Mouse (Mus musculus): ENCODE data around the gene Gimap4. TPM values are rescaled to one million over a fixed set of nuclear protein-coding genes. Genes with fewer than 3 reads are reported as not detected.

Gene Gimap4
- polyA plus RNA-seq, 1 experiment from 2014 or later, result 53.8 TPM

GRCm38 (mm10) chr6:48692962-48693361 is 8.6 kb downstream of the Gimap4 start:
- H3K27me3 ChIP-seq (ENCODE audit: control insufficient read depth, insufficient read depth, low read depth, low read length), result no peaks in the 10 kb centered on the region
- no peak overlapping the region for H3K4me2 ChIP-seq (ENCODE audit: low read depth, low read length)
- 83% methylated on average over 6 of the region's 6 CpGs for WGBS
- H3K4me3 ChIP-seq (ENCODE audit: low read length), result no peak overlapping the region
- ATAC-seq (ENCODE audit: low read depth), result no peak
- no peaks in the 10 kb centered on the region; the same call in 1 of the 2 replicates for H3K9me3 ChIP-seq (ENCODE audit: control insufficient read depth, low read length)
- no peak overlapping the region for H3K9ac ChIP-seq (ENCODE audit: low read length)
- H3K27ac ChIP-seq (ENCODE audit: low read length), result no peak overlapping the region
- no peaks in the 10 kb centered on the region for H3K36me3 ChIP-seq (ENCODE audit: control insufficient read depth, insufficient read depth, low read length)
- no peaks in the 10 kb centered on the region for H3K4me1 ChIP-seq (replicated peaks; ENCODE audit: control insufficient read depth, insufficient read depth, low read length)

DNA sequence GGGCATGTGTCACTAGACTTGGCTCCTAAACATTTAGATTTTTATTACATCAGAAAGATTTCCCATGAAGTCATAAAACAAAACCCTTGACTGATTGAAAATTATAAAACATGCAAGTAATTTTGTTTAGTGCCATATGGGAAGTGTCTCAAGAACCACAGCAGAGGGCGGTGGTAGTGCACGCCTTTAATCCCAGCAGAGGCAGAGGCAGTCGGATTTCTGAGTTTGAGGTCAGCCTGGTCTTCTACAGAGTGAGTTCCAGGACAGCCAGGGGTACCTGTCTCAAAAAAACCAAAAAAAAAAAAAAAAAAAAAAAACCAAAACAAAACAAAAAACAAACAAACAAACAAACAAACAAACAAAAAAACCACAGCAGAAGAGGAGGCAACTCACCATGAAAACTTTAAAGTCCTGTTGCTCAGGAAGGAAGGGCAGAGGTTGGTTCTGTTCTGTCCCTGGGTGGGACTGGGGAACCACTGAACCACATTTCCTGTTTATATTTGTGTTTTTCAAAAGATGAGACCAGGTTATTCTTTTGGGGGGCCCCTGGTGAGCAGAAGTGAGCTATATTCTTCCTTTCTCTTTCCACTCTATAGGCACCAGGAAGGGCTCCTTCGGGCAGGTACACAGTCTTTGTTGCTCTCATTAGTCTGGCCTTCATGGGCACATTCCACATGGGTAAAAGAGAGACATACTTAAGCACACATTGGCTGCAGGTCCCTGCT is 12.6 kb downstream of the Gimap4 start:
- Histone ChIP-seq H3K4me3 (ENCODE audit: low read length) (no peak overlapping the region), H3K9me3 (ENCODE audit: control insufficient read depth, low read length) (no peaks in the 10 kb centered on the region; the same call in 1 of the 2 replicates), H3K36me3 (ENCODE audit: control insufficient read depth, insufficient read depth, low read length) (no peaks in the 10 kb centered on the region), H3K9ac (ENCODE audit: low read length) (no peak overlapping the region), H3K4me2 (ENCODE audit: low read depth, low read length) (no peak overlapping the region), H3K4me1 (replicated peaks; ENCODE audit: control insufficient read depth, insufficient read depth, low read length) (no peaks in the 10 kb centered on the region), H3K27ac (ENCODE audit: low read length) (peak overlapping the region; percentile 80), H3K27me3 (ENCODE audit: control insufficient read depth, insufficient read depth, low read depth, low read length) (no peaks in the 10 kb centered on the region)
- ATAC-seq (ENCODE audit: low read depth), result no peak
- 74% methylated on average over 4 of the region's 4 CpGs for WGBS

GRCm38 (mm10) chr6:48697555-48697930 is 13.2 kb downstream of the Gimap4 start:
- no peak overlapping the region for H3K4me3 ChIP-seq (ENCODE audit: low read length)
- H3K27me3 ChIP-seq (ENCODE audit: control insufficient read depth, insufficient read depth, low read depth, low read length), result no peaks in the 10 kb centered on the region
- H3K9me3 ChIP-seq (ENCODE audit: control insufficient read depth, low read length), result no peaks in the 10 kb centered on the region; the same call in 1 of the 2 replicates
- no peak overlapping the region for H3K4me2 ChIP-seq (ENCODE audit: low read depth, low read length)
- H3K27ac ChIP-seq (ENCODE audit: low read length), result peak overlapping the region; percentile 80
- 17% methylated on average over 1 of the region's 1 CpGs for WGBS
- no peaks in the 10 kb centered on the region for H3K4me1 ChIP-seq (replicated peaks; ENCODE audit: control insufficient read depth, insufficient read depth, low read length)
- no peak for ATAC-seq (ENCODE audit: low read depth)
- H3K36me3 ChIP-seq (ENCODE audit: control insufficient read depth, insufficient read depth, low read length), result no peaks in the 10 kb centered on the region
- H3K9ac ChIP-seq (ENCODE audit: low read length), result no peak overlapping the region

- Histone ChIP-seq H3K9me3 (ENCODE audit: control insufficient read depth, low read length) (no peaks in the 10 kb centered on the region; the same call in 1 of the 2 replicates), H3K4me2 (ENCODE audit: low read depth, low read length) (no peak overlapping the region), H3K36me3 (ENCODE audit: control insufficient read depth, insufficient read depth, low read length) (no peaks in the 10 kb centered on the region), H3K27ac (ENCODE audit: low read length) (peak overlapping the region; percentile 45), H3K9ac (ENCODE audit: low read length) (no peak overlapping the region), H3K4me1 (replicated peaks; ENCODE audit: control insufficient read depth, insufficient read depth, low read length) (no peaks in the 10 kb centered on the region), H3K27me3 (ENCODE audit: control insufficient read depth, insufficient read depth, low read depth, low read length) (no peaks in the 10 kb centered on the region), H3K4me3 (ENCODE audit: low read length) (no peak overlapping the region)
- ATAC-seq (ENCODE audit: low read depth), result no peak
- 68% methylated on average over 7 of the region's 7 CpGs for WGBS
Measured at GRCm38 (mm10) chr6:48698066-48698856, 13.9 kb downstream of the Gimap4 start.

GRCm38 (mm10) chr6:48698888-48699287 is 14.5 kb downstream of the Gimap4 start:
- WGBS, result 63% methylated on average over 3 of the region's 3 CpGs
- Histone ChIP-seq H3K9ac (ENCODE audit: low read length) (no peak overlapping the region), H3K36me3 (ENCODE audit: control insufficient read depth, insufficient read depth, low read length) (no peaks in the 10 kb centered on the region), H3K4me2 (ENCODE audit: low read depth, low read length) (no peak overlapping the region), H3K9me3 (ENCODE audit: control insufficient read depth, low read length) (no peaks in the 10 kb centered on the region; the same call in 1 of the 2 replicates), H3K27ac (ENCODE audit: low read length) (no peak overlapping the region), H3K4me3 (ENCODE audit: low read length) (no peak overlapping the region), H3K4me1 (replicated peaks; ENCODE audit: control insufficient read depth, insufficient read depth, low read length) (no peaks in the 10 kb centered on the region), H3K27me3 (ENCODE audit: control insufficient read depth, insufficient read depth, low read depth, low read length) (no peaks in the 10 kb centered on the region)
- ATAC-seq (ENCODE audit: low read depth), result no peak

GRCm38 (mm10) chr6:48700251-48701075 is 16.1 kb downstream of the Gimap4 start:
- peak; percentile 89 for ATAC-seq (ENCODE audit: low read depth)

DNA sequence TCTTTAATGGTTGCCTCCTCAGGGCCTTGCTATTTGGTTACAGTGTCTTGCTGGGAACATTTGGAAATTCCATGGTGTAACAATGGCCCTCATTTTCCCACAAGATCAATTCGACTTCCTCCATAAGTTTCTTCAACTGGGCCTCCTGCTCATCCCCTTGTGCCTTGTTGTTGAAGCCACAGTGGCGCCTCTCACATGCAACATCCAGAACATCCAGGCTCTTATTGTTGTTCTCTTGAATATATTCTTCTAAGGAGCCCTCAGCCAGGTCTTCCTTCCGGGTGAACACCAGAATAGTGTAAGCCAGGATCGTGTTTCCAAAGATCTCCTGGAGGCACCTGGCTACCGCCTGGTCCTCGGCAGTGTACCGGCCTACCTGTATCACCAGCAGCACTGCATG is 17.8 kb downstream of the Gimap4 start:
- H3K27me3 ChIP-seq (ENCODE audit: control insufficient read depth, insufficient read depth, low read depth, low read length), result no peaks in the 10 kb centered on the region
- H3K4me2 ChIP-seq (ENCODE audit: low read depth, low read length), result no peak overlapping the region
- no peaks in the 10 kb centered on the region for H3K4me1 ChIP-seq (replicated peaks; ENCODE audit: control insufficient read depth, insufficient read depth, low read length)
- H3K9me3 ChIP-seq (ENCODE audit: control insufficient read depth, low read length), result no peaks in the 10 kb centered on the region
- ATAC-seq (ENCODE audit: low read depth), result no peak
- 86% methylated on average over 7 of the region's 7 CpGs for WGBS
- H3K36me3 ChIP-seq (ENCODE audit: control insufficient read depth, insufficient read depth, low read length), result no peaks in the 10 kb centered on the region
- peak overlapping the region; percentile 31 for H3K27ac ChIP-seq (ENCODE audit: low read length)
- H3K9ac ChIP-seq (ENCODE audit: low read length), result no peak overlapping the region
- H3K4me3 ChIP-seq (ENCODE audit: low read length), result no peak overlapping the region

More at GRCm38 (mm10) chr6:48700251-48701075, 16.1 kb downstream of the Gimap4 start:
- Histone ChIP-seq H3K4me3 (ENCODE audit: low read length) (no peak overlapping the region), H3K9me3 (ENCODE audit: control insufficient read depth, low read length) (no peaks in the 10 kb centered on the region; the same call in 1 of the 2 replicates), H3K27ac (ENCODE audit: low read length) (peak overlapping the region; percentile 88), H3K4me2 (ENCODE audit: low read depth, low read length) (no peak overlapping the region), H3K9ac (ENCODE audit: low read length) (no peak overlapping the region), H3K36me3 (ENCODE audit: control insufficient read depth, insufficient read depth, low read length) (no peaks in the 10 kb centered on the region), H3K4me1 (replicated peaks; ENCODE audit: control insufficient read depth, insufficient read depth, low read length) (no peaks in the 10 kb centered on the region), H3K27me3 (ENCODE audit: control insufficient read depth, insufficient read depth, low read depth, low read length) (no peaks in the 10 kb centered on the region)
- 34% methylated on average over 5 of the region's 5 CpGs for WGBS

DNA sequence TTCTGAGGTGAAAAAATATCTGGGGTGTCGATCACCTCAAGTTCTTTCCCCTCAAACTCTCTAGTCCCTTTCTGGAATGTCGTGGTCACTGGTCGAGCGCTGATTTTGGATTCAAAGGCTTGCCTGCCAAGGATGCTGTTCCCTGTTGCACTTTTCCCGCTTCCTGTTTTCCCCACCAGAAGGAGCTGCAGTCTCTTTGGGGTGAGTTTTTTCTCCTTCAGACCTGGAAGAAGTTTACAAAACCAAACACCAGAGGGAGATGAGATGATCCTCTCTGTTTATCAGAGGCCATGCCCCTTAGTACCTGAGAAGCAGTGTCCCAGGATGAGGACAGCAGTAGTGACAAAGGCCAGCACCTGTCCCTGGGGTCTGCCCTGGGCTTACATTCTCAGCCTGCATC is 18.3 kb downstream of the Gimap4 start:
- Histone ChIP-seq H3K4me3 (ENCODE audit: low read length) (no peak overlapping the region), H3K4me1 (replicated peaks; ENCODE audit: control insufficient read depth, insufficient read depth, low read length) (no peaks in the 10 kb centered on the region), H3K36me3 (ENCODE audit: control insufficient read depth, insufficient read depth, low read length) (no peaks in the 10 kb centered on the region), H3K27ac (ENCODE audit: low read length) (no peak overlapping the region; the same call in 1 of the 2 replicates), H3K9ac (ENCODE audit: low read length) (no peak overlapping the region), H3K27me3 (ENCODE audit: control insufficient read depth, insufficient read depth, low read depth, low read length) (no peaks in the 10 kb centered on the region), H3K4me2 (ENCODE audit: low read depth, low read length) (no peak overlapping the region), H3K9me3 (ENCODE audit: control insufficient read depth, low read length) (no peaks in the 10 kb centered on the region)
- WGBS, result 69% methylated on average over 5 of the region's 5 CpGs
- ATAC-seq (ENCODE audit: low read depth), result no peak

DNA sequence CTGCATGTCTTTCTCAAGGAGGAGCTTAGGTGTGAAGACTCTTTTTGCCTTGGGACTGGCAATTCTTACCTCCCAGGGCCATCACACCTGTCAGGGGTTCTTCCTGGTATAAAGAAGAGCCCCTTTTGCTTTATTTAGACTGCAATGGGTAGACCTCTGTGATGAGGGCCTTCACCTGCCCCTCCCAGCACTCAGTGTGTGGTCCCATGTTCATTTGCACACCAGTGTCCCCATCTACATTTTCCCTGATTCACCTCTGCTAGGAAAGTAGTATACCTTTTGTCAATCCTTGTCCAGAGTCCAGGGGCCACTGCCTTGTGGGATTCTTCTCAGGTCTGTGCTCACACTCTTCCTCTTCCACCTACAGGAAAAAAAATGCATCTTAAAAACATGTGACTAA is 19.8 kb downstream of the Gimap4 start:
- H3K4me1 ChIP-seq (replicated peaks; ENCODE audit: control insufficient read depth, insufficient read depth, low read length), result no peaks in the 10 kb centered on the region
- H3K27me3 ChIP-seq (ENCODE audit: control insufficient read depth, insufficient read depth, low read depth, low read length), result no peaks in the 10 kb centered on the region
- no peak overlapping the region for H3K4me3 ChIP-seq (ENCODE audit: low read length)
- no peaks in the 10 kb centered on the region for H3K9me3 ChIP-seq (ENCODE audit: control insufficient read depth, low read length)
- no peak for ATAC-seq (ENCODE audit: low read depth)
- no peak overlapping the region for H3K9ac ChIP-seq (ENCODE audit: low read length)
- no peaks in the 10 kb centered on the region for H3K36me3 ChIP-seq (ENCODE audit: control insufficient read depth, insufficient read depth, low read length)
- no peak overlapping the region for H3K4me2 ChIP-seq (ENCODE audit: low read depth, low read length)
- no peak overlapping the region for H3K27ac ChIP-seq (ENCODE audit: low read length)
